Mouse (Mus musculus) lung, adult 2 months (tissue): ENCODE data around the gene Clk1.

Experiments used
- CTCF ChIP-seq: fragments of 200-500 bp; IDR thresholded peaks from 2 replicates; pipeline ENCODE4 v1.5.1; 2011; ENCODE audit warnings: mild to moderate bottlenecking, low read length, control low read depth; ENCODE audit not compliant: insufficient read depth
- POLR2A ChIP-seq: fragments of 200-500 bp; IDR thresholded peaks from 2 replicates; pipeline ENCODE4 v1.6.1; 2011; ENCODE audit warnings: low read depth, mild to moderate bottlenecking, control low read depth, low read length, borderline replicate concordance; ENCODE audit errors: extremely low read depth

DNA sequence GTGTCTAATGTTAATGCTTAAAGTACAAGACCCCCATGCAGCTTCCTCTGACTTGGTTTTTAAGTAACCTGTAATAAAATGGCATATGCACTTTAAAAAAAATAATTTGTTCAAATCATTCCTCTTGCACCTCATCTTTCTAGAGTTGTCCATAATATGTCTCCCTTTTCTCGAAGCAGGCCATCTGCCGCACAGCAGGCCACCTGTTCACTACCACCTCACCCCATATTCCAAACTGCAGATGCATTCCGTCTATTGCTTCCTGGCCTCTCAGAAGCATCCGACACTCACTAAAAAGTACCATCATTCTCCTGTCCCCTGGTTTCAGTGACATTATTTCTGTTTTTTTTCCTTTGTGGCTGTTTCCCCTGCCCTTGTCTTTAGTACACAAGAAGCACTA, 41.7 kb upstream of the Clk1 start:
- TF ChIP-seq CTCF (no peak), POLR2A (no peak)
